Mouse (Mus musculus): ENCODE results near the gene Stra8. TPM values are rescaled to one million over a fixed set of nuclear protein-coding genes. Genes with fewer than 3 reads are reported as not detected.

The Stra8 gene
- polyA plus RNA-seq, 1 experiment from 2014 or later: not detected

GRCm38 (mm10) chr6:34987085-34987645, 67.2 kb downstream of the Stra8 start:
- Histone ChIP-seq H3K9ac (no peak overlapping the region), H3K4me3 (replicated peaks) (no peak overlapping the region), H3K4me1 (peaks cover 19% of the 10 kb centered on the region), H3K9me3 (replicated peaks) (no peaks in the 10 kb centered on the region), H3K27me3 (no peaks in the 10 kb centered on the region), H3K27ac (no peak overlapping the region), H3K36me3 (no peaks in the 10 kb centered on the region), H3K4me2 (no peak overlapping the region)
- no peak for ATAC-seq (replicated peaks; ENCODE audit: low FRiP score)
- WGBS: 93% methylated on average over 12 of the region's 12 CpGs

DNA sequence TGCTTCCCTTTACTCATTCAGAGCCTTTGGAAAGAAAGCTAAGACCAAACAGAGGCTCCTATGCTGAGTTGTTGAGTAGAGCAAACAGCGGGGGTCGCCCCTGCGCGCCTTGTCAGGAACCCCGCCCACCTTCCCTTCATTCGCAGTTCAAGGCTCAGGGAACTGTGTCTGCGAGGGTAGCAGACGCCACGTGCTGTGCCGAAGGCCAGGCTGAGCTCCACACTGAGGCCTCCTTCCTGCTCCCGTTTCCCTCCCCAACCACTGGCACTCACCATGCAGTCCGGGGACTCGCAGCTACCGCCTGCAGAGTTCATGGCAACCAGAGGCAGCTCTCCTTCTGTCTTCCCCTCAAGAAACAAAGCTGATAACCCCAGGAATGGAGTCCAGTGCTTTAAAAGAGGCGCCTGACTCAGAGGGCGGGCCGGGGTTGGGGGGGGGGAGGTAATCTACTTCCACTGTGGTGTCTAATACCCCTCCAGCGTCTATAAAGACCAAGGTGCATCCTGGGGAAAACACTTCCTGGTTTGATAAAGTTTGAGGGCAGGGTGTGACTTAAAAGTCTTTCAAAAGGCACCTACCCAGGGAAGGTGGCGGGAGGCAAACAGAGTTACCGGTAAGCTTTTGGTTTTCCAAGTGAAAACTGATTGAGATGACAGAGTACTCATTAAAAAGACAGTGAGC, 68.3 kb downstream of the Stra8 start, which contains the start of gene Slc23a4:
Gene Slc23a4, minus strand, starts transcription at position 324 of the 681 bp plus-strand sequence.
- WGBS: 12% methylated on average over 20 of the region's 20 CpGs
- Histone ChIP-seq H3K36me3 (no peaks in the 10 kb centered on the region), H3K27me3 (no peaks in the 10 kb centered on the region), H3K4me1 (peaks cover 19% of the 10 kb centered on the region), H3K4me3 (replicated peaks) (no peak within 1 kb of the TSS), H3K4me2 (peak within 1 kb of the TSS; percentile 46), H3K27ac (no peak within 1 kb of the TSS), H3K9ac (no peak within 1 kb of the TSS), H3K9me3 (replicated peaks) (no peaks in the 10 kb centered on the region)
- peak; percentile 76 for ATAC-seq (replicated peaks; ENCODE audit: low FRiP score)

Other genes starting within 250 kb of the Stra8 start
- 6.1 and 6.5 TPM in 2 replicates for gene Agbl3, start 139.7 kb upstream of the Stra8 start, polyA plus RNA-seq (2015; fragmentation: Nextera tagmentation; extraction: Ambion mirVana)
- 1.9 and 2.3 TPM in 2 replicates for gene Tmem140, start 57.0 kb upstream of the Stra8 start, polyA plus RNA-seq (2015; fragmentation: Nextera tagmentation; extraction: Ambion mirVana)
- 11.9 and 15.6 TPM in 2 replicates for gene Cyren, start 42.1 kb upstream of the Stra8 start, polyA plus RNA-seq (2015; fragmentation: Nextera tagmentation; extraction: Ambion mirVana)
- 9.9 and 11.8 TPM in 2 replicates for gene Wdr91, start 9.3 kb upstream of the Stra8 start, polyA plus RNA-seq (2015; fragmentation: Nextera tagmentation; extraction: Ambion mirVana)
- gene Slc23a4, start 68.2 kb downstream of the Stra8 start, polyA plus RNA-seq (2015; fragmentation: Nextera tagmentation; extraction: Ambion mirVana): 0.25 and 0.26 TPM in 2 replicates
- 26.1 and 28.2 TPM in 2 replicates for gene Cnot4, start 213.6 kb downstream of the Stra8 start, polyA plus RNA-seq (2015; fragmentation: Nextera tagmentation; extraction: Ambion mirVana)

Measured in kidney, embryonic 15.5 days (tissue).